Mouse (Mus musculus): ENCODE data around the gene Furin. TPM values are rescaled to one million over a fixed set of nuclear protein-coding genes. Genes with fewer than 3 reads are reported as not detected.
A peak's percentile ranks its signal among the peaks of the same experiment; 100 is the strongest.

Furin gene
- polyA plus RNA-seq, 1 experiment: 8.3 TPM

DNA sequence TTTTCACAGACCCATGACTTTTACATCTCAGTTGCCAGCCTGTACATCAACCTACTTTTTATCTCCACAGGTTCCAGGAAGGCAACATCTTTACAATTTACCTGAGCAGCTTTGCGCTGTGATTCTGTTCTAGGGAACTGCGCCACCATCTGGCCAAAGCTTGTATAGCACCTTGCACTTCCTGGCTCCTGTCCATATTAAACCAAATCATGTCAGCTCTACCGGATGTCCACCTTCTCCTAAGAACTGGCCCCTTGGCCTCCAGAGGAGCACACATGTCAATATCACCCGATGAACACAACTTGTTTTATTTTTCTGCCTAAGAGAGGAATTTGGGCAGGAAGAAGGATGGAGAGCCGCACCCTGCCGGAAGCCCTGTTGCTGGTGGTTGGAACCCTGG lies 27.8 kb downstream of the Furin start:
- Histone ChIP-seq H3K4me1 (ENCODE audit: control insufficient read depth, insufficient read depth, low read length) (peaks cover 2% of the 10 kb centered on the region; the same call in 1 of the 2 replicates), H3K4me3 (ENCODE audit: control insufficient read depth, low read depth, low read length) (no peak overlapping the region), H3K27me3 (ENCODE audit: control insufficient read depth, insufficient read depth, low read length) (no peaks in the 10 kb centered on the region), H3K36me3 (ENCODE audit: control insufficient read depth, insufficient read depth, low read length) (no peaks in the 10 kb centered on the region), H3K27ac (ENCODE audit: control insufficient read depth, insufficient read depth, low read depth, low read length) (no peak overlapping the region)
- TF ChIP-seq CTCF (IDR thresholded peaks at IDR 0.05; ENCODE audit: control insufficient read depth, insufficient read depth, insufficient replicate concordance, low read depth, low read length) (peak; percentile 85; the same call in 1 of the 2 replicates), POLR2A (IDR thresholded peaks at IDR 0.05; ENCODE audit: control insufficient read depth, low read depth, low read length) (no peak)

DNA sequence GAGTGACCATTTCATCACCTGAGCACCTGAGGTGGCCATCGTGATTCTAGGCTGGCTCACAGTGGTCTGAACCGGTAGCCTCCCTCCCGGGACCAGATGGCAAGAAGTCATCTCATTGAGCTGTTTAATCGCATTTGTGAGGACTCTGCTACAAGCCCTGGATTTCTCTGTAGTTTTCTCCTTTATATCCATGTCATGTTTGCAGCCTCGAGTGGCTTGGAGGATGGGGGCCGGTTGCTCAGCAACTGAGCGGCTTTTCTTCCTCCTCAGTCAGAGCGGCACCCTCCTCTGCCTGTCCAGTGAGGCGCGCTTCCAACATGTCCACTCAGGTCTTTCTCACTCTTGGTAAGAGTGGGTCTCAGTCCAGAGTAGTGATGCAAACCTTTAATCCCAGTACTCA lies 29.0 kb downstream of the Furin start:
- Histone ChIP-seq H3K36me3 (ENCODE audit: control insufficient read depth, insufficient read depth, low read length) (no peaks in the 10 kb centered on the region), H3K4me3 (ENCODE audit: control insufficient read depth, low read depth, low read length) (no peak overlapping the region), H3K27me3 (ENCODE audit: control insufficient read depth, insufficient read depth, low read length) (no peaks in the 10 kb centered on the region), H3K4me1 (ENCODE audit: control insufficient read depth, insufficient read depth, low read length) (peaks cover 2% of the 10 kb centered on the region), H3K27ac (ENCODE audit: control insufficient read depth, insufficient read depth, low read depth, low read length) (no peak overlapping the region)
- TF ChIP-seq POLR2A (IDR thresholded peaks at IDR 0.05; ENCODE audit: control insufficient read depth, low read depth, low read length): no peak
- no peak for TF ChIP-seq CTCF (IDR thresholded peaks at IDR 0.05; ENCODE audit: control insufficient read depth, insufficient read depth, insufficient replicate concordance, low read depth, low read length)

DNA sequence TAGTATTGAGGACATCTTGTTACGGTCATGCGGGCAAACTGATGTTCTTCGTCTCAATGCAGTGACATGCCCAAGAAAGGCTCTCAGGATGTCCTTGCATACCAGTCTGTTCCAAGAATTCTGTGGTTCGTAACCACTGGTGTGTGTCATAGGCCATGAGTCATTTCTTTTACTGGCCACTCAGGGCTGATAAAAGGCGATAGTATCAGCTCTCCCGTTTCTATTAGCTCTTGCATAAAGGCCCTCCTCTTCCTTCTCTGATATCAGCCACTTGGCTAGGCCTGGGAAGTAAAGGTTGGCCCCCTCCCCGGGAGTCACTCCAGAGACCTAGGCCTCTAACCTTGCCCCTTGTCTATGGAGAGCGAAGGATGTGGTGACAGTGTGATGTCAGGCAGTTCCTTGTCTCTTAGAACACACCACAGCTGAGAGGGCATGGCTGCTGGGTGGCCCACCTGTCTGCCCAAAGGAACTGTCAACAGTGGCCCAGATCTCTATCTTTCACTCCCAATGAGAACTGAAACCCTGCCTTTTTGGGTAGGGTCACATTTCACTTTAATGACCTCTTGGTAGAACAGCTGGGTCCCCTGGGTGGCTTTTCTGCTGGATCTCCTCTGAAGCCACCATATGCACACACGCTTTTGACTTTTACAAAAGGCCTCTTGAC lies 29.7 kb downstream of the Furin start:
- Histone ChIP-seq H3K27ac (ENCODE audit: control insufficient read depth, insufficient read depth, low read depth, low read length) (no peak overlapping the region), H3K27me3 (ENCODE audit: control insufficient read depth, insufficient read depth, low read length) (no peaks in the 10 kb centered on the region), H3K36me3 (ENCODE audit: control insufficient read depth, insufficient read depth, low read length) (no peaks in the 10 kb centered on the region), H3K4me1 (ENCODE audit: control insufficient read depth, insufficient read depth, low read length) (peaks cover 2% of the 10 kb centered on the region), H3K4me3 (ENCODE audit: control insufficient read depth, low read depth, low read length) (no peak overlapping the region)
- TF ChIP-seq CTCF (IDR thresholded peaks at IDR 0.05; ENCODE audit: control insufficient read depth, insufficient read depth, insufficient replicate concordance, low read depth, low read length): no peak
- no peak for TF ChIP-seq POLR2A (IDR thresholded peaks at IDR 0.05; ENCODE audit: control insufficient read depth, low read depth, low read length)

DNA sequence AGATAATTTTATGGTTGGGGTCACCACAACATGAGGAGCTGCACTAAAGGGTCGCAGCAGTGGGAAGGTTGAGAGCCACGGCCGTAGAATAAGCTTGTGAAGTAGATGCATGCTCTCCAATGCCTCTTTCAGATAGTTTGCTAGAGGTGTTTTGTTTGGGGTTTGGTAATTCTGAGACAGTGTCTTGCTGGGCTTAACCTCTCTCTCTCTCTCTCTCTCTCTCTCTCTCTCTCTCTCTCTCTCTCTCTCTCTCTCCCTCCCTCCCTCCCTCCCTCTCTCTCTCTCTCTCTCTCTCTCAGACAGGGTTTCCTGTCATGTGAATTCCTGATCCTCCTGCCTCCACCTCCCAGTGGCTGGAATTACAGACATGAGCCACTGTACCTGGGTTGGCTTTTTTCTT lies 30.5 kb downstream of the Furin start:
- TF ChIP-seq POLR2A (IDR thresholded peaks at IDR 0.05; ENCODE audit: control insufficient read depth, low read depth, low read length) (no peak), CTCF (IDR thresholded peaks at IDR 0.05; ENCODE audit: control insufficient read depth, insufficient read depth, insufficient replicate concordance, low read depth, low read length) (no peak)
- no peak overlapping the region for H3K4me3 ChIP-seq (ENCODE audit: control insufficient read depth, low read depth, low read length)

DNA sequence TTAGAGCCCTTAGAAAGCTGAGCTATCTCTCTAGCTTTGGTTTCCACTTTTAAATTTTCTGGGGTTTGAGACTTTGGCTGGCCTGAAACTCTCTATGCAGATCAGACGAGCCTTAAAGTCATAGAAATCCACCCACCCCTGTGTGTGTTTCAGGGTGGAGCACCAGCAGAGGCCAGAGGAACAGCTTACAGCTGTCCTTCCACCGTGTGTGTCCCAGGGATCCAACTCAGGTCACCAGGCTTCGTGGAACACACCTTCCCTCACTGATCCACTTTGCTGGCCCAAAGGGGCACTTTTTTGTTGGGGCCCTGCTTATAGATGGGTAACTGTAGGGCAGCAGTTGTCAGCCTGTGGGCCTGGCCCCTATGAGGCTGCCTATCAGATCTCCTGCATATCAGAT lies 31.0 kb downstream of the Furin start:
- no peaks in the 10 kb centered on the region for H3K36me3 ChIP-seq (ENCODE audit: control insufficient read depth, insufficient read depth, low read length)
- no peak overlapping the region for H3K4me3 ChIP-seq (ENCODE audit: control insufficient read depth, low read depth, low read length)
- H3K4me1 ChIP-seq (ENCODE audit: control insufficient read depth, insufficient read depth, low read length): peaks cover 4% of the 10 kb centered on the region
- TF ChIP-seq CTCF (IDR thresholded peaks at IDR 0.05; ENCODE audit: control insufficient read depth, insufficient read depth, insufficient replicate concordance, low read depth, low read length): no peak
- no peak for TF ChIP-seq POLR2A (IDR thresholded peaks at IDR 0.05; ENCODE audit: control insufficient read depth, low read depth, low read length)
- H3K27me3 ChIP-seq (ENCODE audit: control insufficient read depth, insufficient read depth, low read length): no peaks in the 10 kb centered on the region
- H3K27ac ChIP-seq (ENCODE audit: control insufficient read depth, insufficient read depth, low read depth, low read length): no peak overlapping the region

More for the DNA sequence above, 30.5 kb downstream of the Furin start:
- H3K27ac ChIP-seq (ENCODE audit: control insufficient read depth, insufficient read depth, low read depth, low read length): no peak overlapping the region
- no peaks in the 10 kb centered on the region for H3K36me3 ChIP-seq (ENCODE audit: control insufficient read depth, insufficient read depth, low read length)
- H3K27me3 ChIP-seq (ENCODE audit: control insufficient read depth, insufficient read depth, low read length): no peaks in the 10 kb centered on the region
- H3K4me1 ChIP-seq (ENCODE audit: control insufficient read depth, insufficient read depth, low read length): peaks cover 4% of the 10 kb centered on the region

DNA sequence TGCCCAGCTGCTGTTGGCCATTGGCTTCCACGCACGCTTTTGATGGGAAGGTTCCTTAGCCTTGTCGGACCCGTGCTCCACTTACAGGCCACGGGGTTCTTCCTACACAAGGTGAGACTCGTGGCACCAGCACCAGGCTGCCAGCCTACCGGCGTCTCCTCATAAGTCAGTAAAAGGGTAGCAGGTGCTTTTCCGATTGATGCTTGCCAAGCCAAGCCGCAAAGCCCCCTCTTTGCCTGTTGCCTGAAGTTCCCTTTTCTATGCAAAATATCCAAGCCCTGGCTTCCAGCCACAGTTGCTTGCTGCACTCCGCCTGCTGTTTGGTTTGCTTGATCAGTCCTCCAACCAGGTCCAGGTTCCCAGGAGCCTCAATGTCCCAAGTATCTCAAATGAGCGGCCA lies 31.4 kb downstream of the Furin start:
- no peaks in the 10 kb centered on the region for H3K36me3 ChIP-seq (ENCODE audit: control insufficient read depth, insufficient read depth, low read length)
- peaks cover 6% of the 10 kb centered on the region for H3K4me1 ChIP-seq (ENCODE audit: control insufficient read depth, insufficient read depth, low read length)
- no peak overlapping the region for H3K27ac ChIP-seq (ENCODE audit: control insufficient read depth, insufficient read depth, low read depth, low read length)
- no peak overlapping the region for H3K4me3 ChIP-seq (ENCODE audit: control insufficient read depth, low read depth, low read length)
- TF ChIP-seq CTCF (IDR thresholded peaks at IDR 0.05; ENCODE audit: control insufficient read depth, insufficient read depth, insufficient replicate concordance, low read depth, low read length) (no peak), POLR2A (IDR thresholded peaks at IDR 0.05; ENCODE audit: control insufficient read depth, low read depth, low read length) (no peak)
- no peaks in the 10 kb centered on the region for H3K27me3 ChIP-seq (ENCODE audit: control insufficient read depth, insufficient read depth, low read length)

DNA sequence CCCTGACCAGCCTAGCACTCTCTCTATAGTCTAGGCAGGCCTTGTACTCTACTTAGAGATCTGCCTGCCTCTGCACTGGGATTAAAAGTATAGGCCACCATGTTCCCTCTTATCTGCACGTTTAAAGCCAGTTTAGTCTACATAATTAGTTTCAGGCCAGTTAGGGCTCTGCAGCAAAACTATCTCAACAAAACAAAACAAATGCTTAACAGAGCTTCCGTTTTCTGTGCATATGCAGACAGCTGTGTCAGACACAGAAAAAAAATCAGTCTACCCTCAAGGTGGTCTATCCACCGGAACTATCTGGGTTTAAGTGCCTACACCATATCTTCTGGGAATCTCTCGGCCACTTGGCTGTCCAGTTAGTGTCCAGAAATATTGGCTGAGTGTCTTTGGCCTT lies 31.9 kb downstream of the Furin start:
- Histone ChIP-seq H3K27me3 (ENCODE audit: control insufficient read depth, insufficient read depth, low read length) (no peaks in the 10 kb centered on the region), H3K36me3 (ENCODE audit: control insufficient read depth, insufficient read depth, low read length) (no peaks in the 10 kb centered on the region), H3K4me3 (ENCODE audit: control insufficient read depth, low read depth, low read length) (no peak overlapping the region), H3K27ac (ENCODE audit: control insufficient read depth, insufficient read depth, low read depth, low read length) (no peak overlapping the region), H3K4me1 (ENCODE audit: control insufficient read depth, insufficient read depth, low read length) (peaks cover 6% of the 10 kb centered on the region)
- TF ChIP-seq CTCF (IDR thresholded peaks at IDR 0.05; ENCODE audit: control insufficient read depth, insufficient read depth, insufficient replicate concordance, low read depth, low read length) (no peak), POLR2A (IDR thresholded peaks at IDR 0.05; ENCODE audit: control insufficient read depth, low read depth, low read length) (no peak)
